Mouse (Mus musculus) adrenal gland, adult 8-10 months (tissue): ENCODE results near the gene Cib2. TPM values are rescaled to one million over a fixed set of nuclear protein-coding genes. Genes with fewer than 3 reads are reported as not detected.
A peak's percentile ranks its signal among the peaks of the same experiment; 100 is the strongest.

Experiments
- DNase-seq: peaks from one replicate; pipeline ENCODE4 v3.0.0; 2022
- total RNA-seq, 4 experiments: library from RNA; stranded (reverse); gene quantifications; 2 replicates each; pipeline ENCODE4 v1.2.4; 2022

Cib2 gene
- total RNA-seq, 4 experiments from 2014 or later: 26.1 to 39.4 (median 33.3) TPM

- DNase-seq: no peak
Measured at GRCm38 (mm10) chr9:54544954-54545315, 15.1 kb downstream of the Cib2 start.

GRCm38 (mm10) chr9:54544212-54544953, 15.6 kb downstream of the Cib2 start:
- DNase-seq: no peak

GRCm38 (mm10) chr9:54540801-54541200, 19.2 kb downstream of the Cib2 start:
- no peak for DNase-seq

- no peak for DNase-seq
Measured at GRCm38 (mm10) chr9:54538684-54539083, 21.3 kb downstream of the Cib2 start, which contains the start of gene Sh2d7. Gene Sh2d7, plus strand, starts transcription at chr9:54538984.

- no peak for DNase-seq
Measured at GRCm38 (mm10) chr9:54538244-54538643, 21.8 kb downstream of the Cib2 start.

- DNase-seq: no peak
Measured at GRCm38 (mm10) chr9:54537480-54537879, 22.5 kb downstream of the Cib2 start.

GRCm38 (mm10) chr9:54537030-54537429, 23.0 kb downstream of the Cib2 start:
- DNase-seq: no peak

- no peak for DNase-seq
Measured at GRCm38 (mm10) chr9:54536236-54536635, 23.8 kb downstream of the Cib2 start.

- DNase-seq: no peak
Measured at GRCm38 (mm10) chr9:54533975-54534374, 26.0 kb downstream of the Cib2 start.

GRCm38 (mm10) chr9:54532926-54533325, 27.1 kb downstream of the Cib2 start:
- DNase-seq: no peak

GRCm38 (mm10) chr9:54531421-54531820, 28.6 kb downstream of the Cib2 start:
- no peak for DNase-seq

GRCm38 (mm10) chr9:54530836-54531235, 29.2 kb downstream of the Cib2 start:
- no peak for DNase-seq

GRCm38 (mm10) chr9:54529950-54530349, 30.1 kb downstream of the Cib2 start:
- DNase-seq: no peak

- DNase-seq: no peak
Measured at GRCm38 (mm10) chr9:54527694-54528093, 32.3 kb downstream of the Cib2 start.

GRCm38 (mm10) chr9:54520286-54520685, 39.7 kb downstream of the Cib2 start:
- no peak for DNase-seq

GRCm38 (mm10) chr9:54518921-54519320, 41.1 kb downstream of the Cib2 start:
- DNase-seq: no peak

GRCm38 (mm10) chr9:54515991-54516390, 44.0 kb downstream of the Cib2 start:
- DNase-seq: no peak

GRCm38 (mm10) chr9:54502873-54503272, 57.1 kb downstream of the Cib2 start:
- DNase-seq: no peak

GRCm38 (mm10) chr9:54502111-54502495, 57.9 kb downstream of the Cib2 start:
- no peak for DNase-seq

GRCm38 (mm10) chr9:54501453-54502110, 58.4 kb downstream of the Cib2 start, which contains the start of gene Dmxl2:
Gene Dmxl2, minus strand, starts transcription at chr9:54501626.
- peak; percentile 89 for DNase-seq

- peak; percentile 20 for DNase-seq
Measured at GRCm38 (mm10) chr9:54500832-54501452, 59.1 kb downstream of the Cib2 start.

GRCm38 (mm10) chr9:54499791-54500190, 60.2 kb downstream of the Cib2 start:
- no peak for DNase-seq

GRCm38 (mm10) chr9:54499291-54499690, 60.7 kb downstream of the Cib2 start:
- no peak for DNase-seq
